Mouse (Mus musculus): ENCODE results near the gene Fasl. TPM values are rescaled to one million over a fixed set of nuclear protein-coding genes. Genes with fewer than 3 reads are reported as not detected.

The Fasl gene
- polyA plus RNA-seq, 1 experiment from 2014 or later: not detected

- Histone ChIP-seq H3K4me2 (no peak overlapping the region), H3K27ac (ENCODE audit: low read depth) (no peak overlapping the region), H3K9ac (no peak overlapping the region), H3K9me3 (ENCODE audit: low read depth, low read length) (no peaks in the 10 kb centered on the region), H3K36me3 (ENCODE audit: insufficient read depth) (no peaks in the 10 kb centered on the region), H3K4me1 (ENCODE audit: insufficient read depth) (no peaks in the 10 kb centered on the region), H3K27me3 (ENCODE audit: insufficient read depth, low read length) (no peaks in the 10 kb centered on the region), H3K4me3 (ENCODE audit: low read depth, low read length) (no peak overlapping the region)
- WGBS: 83% methylated on average over 11 of the region's 11 CpGs
- DNase-seq: no peak
- TF ChIP-seq CTCF (IDR thresholded peaks at IDR 0.05; ENCODE audit: low read depth): no peak
- no peak for ATAC-seq (ENCODE audit: insufficient read depth)
These were observed 54.0 kb downstream of the Fasl start for GRCm38 (mm10) chr1:161734314-161734713.

Other genes starting within 250 kb of the Fasl start
- gene Suco, start 88.2 kb upstream of the Fasl start, polyA plus RNA-seq (2014; fragmentation: Nextera tagmentation; extraction: Ambion mirVana): 20.1 and 27.9 TPM in 2 replicates
- 35.2 and 40.0 TPM in 2 replicates for gene Pigc, start 180.7 kb upstream of the Fasl start, polyA plus RNA-seq (2014; fragmentation: Nextera tagmentation; extraction: Ambion mirVana)
- gene 4930558K02Rik, start 191.1 kb upstream of the Fasl start, polyA plus RNA-seq (2014; fragmentation: Nextera tagmentation; extraction: Ambion mirVana): not detected in 2 replicates

Data from lung, embryonic 14.5 days (tissue).